Mouse (Mus musculus) effector memory CD4-positive, alpha-beta T cell, adult 5 months (primary cell): ENCODE data around the gene Slc22a22. TPM values are rescaled to one million over a fixed set of nuclear protein-coding genes. Genes with fewer than 3 reads are reported as not detected.

Experiments used
- polyA plus RNA-seq: library from polyadenylated mRNA; unstranded; fragments of 100-300 nt; shearing (Covaris generic); gene quantifications from one replicate; pipeline ENCODE4 v1.2.1, GENCODE M21; 2017

Gene Slc22a22
- polyA plus RNA-seq = not detected

DNA sequence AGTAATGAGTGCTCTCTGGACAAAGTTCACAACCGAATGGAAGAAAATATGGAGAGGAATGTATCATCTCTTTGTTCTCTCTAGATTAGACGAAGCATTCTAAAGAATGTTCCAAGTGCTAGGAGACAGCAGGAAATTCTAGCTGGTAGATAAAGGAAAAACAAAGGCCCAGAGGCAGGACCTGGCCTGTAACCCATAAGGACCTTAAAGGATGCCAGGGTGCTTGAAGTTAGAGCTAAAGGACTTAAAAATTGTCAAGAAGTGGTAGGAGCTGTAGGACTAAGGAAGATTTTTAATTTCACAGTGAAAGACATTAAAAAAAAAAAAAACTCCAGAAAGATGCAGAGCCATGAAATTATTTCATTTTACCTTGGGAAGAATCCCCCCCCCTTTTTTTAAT lies at the start of gene Slc22a22:
Gene Slc22a22, minus strand, starts transcription at position 101 of the 400 bp plus-strand sequence.

